Mouse (Mus musculus) cortical plate, adult 2 months (tissue): ENCODE data around the gene Hoxa11.

ENCODE experiments used
- CTCF ChIP-seq: fragments of 200-500 bp; IDR thresholded peaks from 2 replicates; pipeline ENCODE4 v1.5.1; 2011; ENCODE audit warnings: mild to moderate bottlenecking, control low read depth, low read length; ENCODE audit not compliant: insufficient read depth; ENCODE audit errors: extremely low read depth
- POLR2A ChIP-seq: fragments of 200-500 bp; IDR thresholded peaks from 2 replicates; pipeline ENCODE4 v1.6.1; 2011; ENCODE audit warnings: mild to moderate bottlenecking, low read length, control low read depth; ENCODE audit not compliant: insufficient read depth; ENCODE audit errors: extremely low read depth

DNA sequence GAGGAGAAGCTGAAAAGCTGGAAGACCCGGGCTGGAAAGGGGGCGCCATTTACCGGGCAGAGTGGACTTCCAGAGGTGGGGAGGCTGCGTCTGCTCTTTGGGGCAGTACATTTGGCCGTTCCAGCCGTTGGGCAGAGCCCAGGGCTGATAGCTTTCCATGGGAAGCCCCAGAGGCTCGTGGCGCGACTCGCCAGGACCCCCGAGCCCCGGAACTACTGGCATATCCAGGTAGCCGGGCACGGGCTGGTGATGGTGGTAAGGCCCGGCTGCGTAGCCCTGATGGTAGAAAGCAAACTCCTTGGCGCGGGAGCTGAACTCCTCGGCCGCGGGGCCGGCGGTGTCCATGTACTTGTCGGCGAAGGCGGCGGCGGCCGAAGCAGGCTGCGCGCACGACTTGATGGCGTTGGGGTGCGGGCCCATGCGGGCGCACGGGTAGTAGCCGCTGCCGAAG lies 14.2 kb upstream of the Hoxa11 start:
- TF ChIP-seq CTCF (no peak), POLR2A (no peak)
